Mouse (Mus musculus) CD8-positive naive resting alpha-beta T cell, adult 2 months (primary cell): ENCODE results near the gene Tgif2.

Experiments
- DNase-seq, 2 experiments: peaks; one replicate each; pipeline ENCODE4 v3.0.0; 2022; ENCODE audit warnings: low read depth in 2 of 2, low spot score in 2 of 2

The Tgif2 gene

GRCm38 (mm10) chr2:156903367-156903766 is 63.6 kb downstream of the Tgif2 start:
- no peak for DNase-seq
